Mouse (Mus musculus) kidney, adult 2 months (tissue): ENCODE results near the gene Sirt1.

Experiments
- CTCF ChIP-seq: fragments of 200-500 bp; conservative IDR thresholded peaks from 2 replicates; pipeline ENCODE4 v1.5.1; 2011; ENCODE audit warnings: low read depth, mild to moderate bottlenecking, control low read depth, low read length, moderate library complexity, mixed read lengths; ENCODE audit not compliant: insufficient read depth, insufficient read length
- POLR2A ChIP-seq: fragments of 200-500 bp; IDR thresholded peaks from one replicate; pipeline ENCODE4 v1.6.1; 2011; ENCODE audit warnings: low read depth, low read length, control low read depth

DNA sequence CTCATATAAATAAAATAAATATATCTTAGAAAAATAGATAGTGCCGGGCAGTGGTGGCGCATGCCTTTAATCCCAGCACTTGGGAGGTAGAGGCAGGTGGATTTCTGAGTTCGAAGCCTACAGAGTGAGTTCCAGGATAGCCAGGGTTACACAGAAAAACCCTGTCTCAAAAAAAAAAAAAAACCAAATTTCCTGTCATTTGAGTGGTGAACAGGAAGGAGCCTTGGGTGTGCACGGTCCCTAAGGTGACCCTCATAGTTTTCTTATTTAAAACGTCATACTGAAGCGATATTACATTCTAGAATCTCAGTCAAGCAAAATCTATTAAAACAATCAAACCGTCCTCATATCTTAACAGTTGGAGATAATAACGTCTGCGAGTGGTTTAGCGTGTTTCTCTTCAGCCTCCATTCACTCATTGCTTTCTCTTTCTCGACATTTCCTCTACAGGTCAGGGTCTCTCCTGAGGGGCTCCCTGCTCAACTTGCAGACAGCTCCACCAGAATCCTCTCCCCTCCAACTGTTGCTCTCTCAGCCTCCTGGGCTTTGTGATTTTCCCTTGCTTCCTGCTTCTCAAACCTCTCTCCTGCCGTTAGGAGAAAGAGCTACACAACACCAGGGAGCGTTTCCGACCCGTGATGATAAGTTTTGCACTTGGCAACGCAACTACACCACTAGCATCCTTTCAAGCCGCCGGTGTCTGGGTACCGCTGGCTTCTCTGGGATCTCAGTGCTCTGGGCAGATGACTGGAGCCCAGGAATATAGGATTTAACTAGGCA lies 46.9 kb upstream of the Sirt1 start:
- TF ChIP-seq CTCF: no peak
- TF ChIP-seq POLR2A: no peak
